ENCODE assay signal across 11 mouse cellular contexts in genomic region chr11:107903966-107904605, GRCm38 (mm10). TPM values are rescaled to one million over a fixed set of nuclear protein-coding genes. Genes with fewer than 3 reads are reported as not detected.
A peak's percentile ranks its signal among the peaks of the same experiment; 100 is the strongest.
DNase-seq lines count a peak whose midpoint lies in the region; ATAC-seq and TF ChIP-seq lines count a peak whose summit lies in the region.
"Had no signal": no experiment of that assay in that cellular context is flagged by ENCODE, and none has a peak within 500 bp of the region (broad histone marks: within the 10 kb centered on the region; RNA-seq: fewer than 3 reads in every experiment).

No protein-coding gene starts in this region.

- 52% methylated on average over 4 of the region's 4 CpGs for whole genome bisulfite sequencing in midbrain, postnatal 0 days
- WGBS in midbrain, embryonic 13.5 days = 55% methylated on average over 4 of the region's 4 CpGs
- 34% methylated on average over 4 of the region's 4 CpGs for WGBS in olfactory bulb, adult 2 months

- no peaks in the 10 kb centered on the region for H3K36me3 ChIP-seq in midbrain, postnatal 0 days (ENCODE audit: insufficient read depth, low read length)
- no peaks in the 10 kb centered on the region for H3K36me3 ChIP-seq in midbrain, embryonic 13.5 days

- ATAC-seq in midbrain, postnatal 0 days (ENCODE audit: low FRiP score) = no peak
- ATAC-seq in midbrain, embryonic 13.5 days = no peak
- no peak for ATAC-seq in granulocyte monocyte progenitor cell, adult 5-6 weeks (replicated peaks; ENCODE audit: poor library complexity, severe bottlenecking)
- ATAC-seq: inflammation-experienced regulatory T-cells, adult 6 months had no signal

- intact Hi-C loops in heart, postnatal 25 days (cut with DNase I) = no loop called here

- H3K9me3 ChIP-seq in midbrain, postnatal 0 days (ENCODE audit: low read length) = no peaks in the 10 kb centered on the region
- no peaks in the 10 kb centered on the region for H3K9me3 ChIP-seq in midbrain, embryonic 13.5 days

- no peak overlapping the region for H3K4me3 ChIP-seq in midbrain, postnatal 0 days (ENCODE audit: low read depth, low read length)
- H3K4me3 ChIP-seq in midbrain, embryonic 13.5 days (replicated peaks) = no peak overlapping the region
- no peak overlapping the region for H3K4me3 ChIP-seq in olfactory bulb, adult 2 months (ENCODE audit: insufficient read depth, low read depth, low read length)

- no peak for TF ChIP-seq POLR2A in olfactory bulb, adult 2 months (IDR thresholded peaks at IDR 0.05; ENCODE audit: insufficient read depth, low read depth, low read length)

- TF ChIP-seq CTCF in midbrain, postnatal 0 days (IDR thresholded peaks at IDR 0.05) = no peak
- no peak for TF ChIP-seq CTCF in olfactory bulb, adult 2 months (IDR thresholded peaks at IDR 0.05; ENCODE audit: insufficient read depth, low read depth, low read length)

- no peaks in the 10 kb centered on the region for H3K27me3 ChIP-seq in midbrain, postnatal 0 days (ENCODE audit: insufficient read depth, low read length)
- H3K27me3 ChIP-seq in midbrain, embryonic 13.5 days = no peaks in the 10 kb centered on the region

- no peak overlapping the region for H3K4me2 ChIP-seq in midbrain, postnatal 0 days (ENCODE audit: low read depth, low read length, poor library complexity, severe bottlenecking)
- no peak overlapping the region for H3K4me2 ChIP-seq in midbrain, embryonic 13.5 days (replicated peaks)
- H3K4me2 ChIP-seq: lung, embryonic 14.5 days had no signal

- H3K27ac ChIP-seq in midbrain, postnatal 0 days (ENCODE audit: low read depth, low read length) = no peak overlapping the region
- no peak overlapping the region for H3K27ac ChIP-seq in midbrain, embryonic 13.5 days
- peak overlapping the region; percentile 17; the same call in 1 of the 2 replicates for H3K27ac ChIP-seq in olfactory bulb, adult 2 months (ENCODE audit: insufficient read depth, low read depth, low read length)

- peak; percentile 44 to 62 for DNase-seq in heart, adult 18-20 months
- no peak for DNase-seq in heart, postnatal 25 days (ENCODE audit: low spot score)
- peak; percentile 28 for DNase-seq in midbrain, postnatal 0 days (ENCODE audit: low spot score)
- DNase-seq in brain, adult 2 months (ENCODE audit: low read depth, low spot score) = peak; percentile 59
- no peak for DNase-seq in kidney, adult 11 months
- DNase-seq: lung, embryonic 14.5 days; right cerebral cortex, postnatal 4 days had no signal

- H3K9ac ChIP-seq in midbrain, postnatal 0 days (replicated peaks; ENCODE audit: low read length, poor library complexity, severe bottlenecking) = no peak overlapping the region
- H3K9ac ChIP-seq in midbrain, embryonic 13.5 days (replicated peaks) = no peak overlapping the region
- H3K9ac ChIP-seq: lung, embryonic 14.5 days had no signal

- H3K4me1 ChIP-seq in midbrain, postnatal 0 days (ENCODE audit: insufficient read depth, low read length) = 0 out of 2 replicates have a peak, but pooled peaks cover 2% of the 10 kb centered on the region
- peaks cover 14% of the 10 kb centered on the region for H3K4me1 ChIP-seq in midbrain, embryonic 13.5 days (replicated peaks)
- H3K4me1 ChIP-seq in olfactory bulb, adult 2 months (ENCODE audit: control insufficient read depth, insufficient read depth, low read length) = peaks cover 48% of the 10 kb centered on the region

RNA-seq across cellular contexts. Expression of gene Cacng5, which starts 10.8 kb away (rescaled TPM):
- not detected for total RNA-seq in heart, adult 18-20 months (2021)
- total RNA-seq in heart, postnatal 25 days (2021) = under 1 TPM; 0.06 to 0.10 TPM
- total RNA-seq in midbrain, postnatal 0 days (2014; rRNA removed) = 19.9 and 36.4 TPM in 2 replicates
- 16.4 and 18.7 TPM in 2 replicates for polyA plus RNA-seq in midbrain, postnatal 0 days (2015; fragmentation: Nextera tagmentation; extraction: Ambion mirVana)
- polyA plus RNA-seq in midbrain, embryonic 13.5 days (2015; fragmentation: Nextera tagmentation; extraction: Ambion mirVana) = 3.8 and 4.1 TPM in 2 replicates
- 289 TPM in 1 of 2 replicates, not detected in the other for polyA plus RNA-seq in olfactory bulb, adult 2 months (2012; ENCODE audit: insufficient read depth, insufficient read length, low replicate concordance, missing spikeins)
- total RNA-seq in granulocyte monocyte progenitor cell, adult 5-6 weeks (2014; fragmentation: Nextera tagmentation) = not detected in 2 replicates
- not detected in 2 replicates for total RNA-seq in granulocyte monocyte progenitor cell, adult 5-6 weeks (2017)
- polyA plus RNA-seq: inflammation-experienced regulatory T-cells, adult 6 months had no signal

Comparison
In these comparisons a context has a peak if more than half of its experiments do, and no peak if none do; other contexts are left out.
1. DNase-seq: peak in heart, adult 18-20 months (2 of 2), midbrain, postnatal 0 days (single experiment) and brain, adult 2 months (single experiment); none in heart, postnatal 25 days (single experiment) and kidney, adult 11 months (single experiment).
2. RNA of gene Cacng5, which starts 10.8 kb away (total RNA-seq): 19.9 to 36.4 TPM in midbrain, postnatal 0 days; 0.06 to 0.10 TPM in heart, postnatal 25 days, not detected in heart, adult 18-20 months and not detected in granulocyte monocyte progenitor cell, adult 5-6 weeks; every median in the first group is over 10 times any median in the second.